Mouse (Mus musculus): Measurements from ENCODE around the gene Nars2. TPM values are rescaled to one million over a fixed set of nuclear protein-coding genes. Genes with fewer than 3 reads are reported as not detected.
A peak's percentile ranks its signal among the peaks of the same experiment; 100 is the strongest.

Gene Nars2
- polyA plus RNA-seq, 1 experiment from 2014 or later: 21.0 TPM

DNA sequence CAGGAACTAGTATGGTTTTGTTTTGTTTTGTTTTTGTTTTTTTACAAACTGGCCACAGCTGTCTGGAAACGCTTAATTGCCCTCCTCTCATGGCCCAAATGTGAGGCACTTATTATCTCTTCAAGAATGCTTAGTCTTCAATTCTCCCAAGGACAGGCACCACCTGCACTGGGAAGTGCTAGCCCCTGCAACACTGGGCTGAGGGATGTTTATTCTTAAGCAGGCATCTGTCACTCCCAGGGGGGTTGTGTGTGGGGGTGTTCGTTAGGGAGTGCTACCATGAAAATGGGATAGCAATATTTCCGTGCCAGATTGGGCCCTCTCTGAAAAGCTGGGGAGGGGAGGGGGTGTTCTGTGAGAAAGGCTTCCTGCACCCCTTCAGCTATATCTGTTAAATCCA, 15.9 kb downstream of the Nars2 start:
- Histone ChIP-seq H3K27me3 (ENCODE audit: insufficient read depth, low read length) (no peaks in the 10 kb centered on the region), H3K4me2 (ENCODE audit: low read length) (no peak overlapping the region), H3K27ac (no peak overlapping the region), H3K4me1 (replicated peaks; ENCODE audit: insufficient read depth, low read length) (no peaks in the 10 kb centered on the region), H3K9me3 (replicated peaks; ENCODE audit: low read length) (no peaks in the 10 kb centered on the region), H3K4me3 (replicated peaks; ENCODE audit: low read depth, low read length) (no peak overlapping the region), H3K36me3 (ENCODE audit: insufficient read depth, low read length) (no peaks in the 10 kb centered on the region), H3K9ac (ENCODE audit: low read depth, low read length) (no peak overlapping the region)
- TF ChIP-seq CTCF (IDR thresholded peaks at IDR 0.05; ENCODE audit: low read depth): no peak
- no peak; the same call in 1 of the 2 replicates for ATAC-seq (replicated peaks; ENCODE audit: low FRiP score, low read depth)
- no peak for DNase-seq (ENCODE audit: low spot score)
- WGBS: 30% methylated on average over 3 of the region's 3 CpGs

DNA sequence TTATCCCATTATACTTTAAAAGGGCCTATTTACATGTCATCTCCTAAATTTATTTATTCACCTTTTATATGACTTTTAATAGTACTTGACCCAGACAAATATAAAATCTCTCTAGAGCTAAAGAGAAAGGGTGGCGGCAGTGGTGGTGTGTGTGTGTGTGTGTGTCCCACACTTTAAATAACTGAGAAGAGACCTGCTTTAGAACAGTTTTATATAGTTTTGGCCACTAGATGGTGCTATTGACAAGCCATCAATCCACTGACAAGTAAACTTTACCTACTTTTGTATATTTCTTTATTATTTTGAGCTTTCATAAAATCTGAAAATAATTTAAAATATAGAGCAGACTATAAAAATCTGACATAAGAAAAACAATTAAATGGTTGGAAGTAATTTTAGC, 19.1 kb downstream of the Nars2 start:
- 15% methylated on average over 1 of the region's 1 CpGs for WGBS
- H3K9me3 ChIP-seq (replicated peaks; ENCODE audit: low read length): no peaks in the 10 kb centered on the region
- ATAC-seq (replicated peaks; ENCODE audit: low FRiP score, low read depth): no peak

DNA sequence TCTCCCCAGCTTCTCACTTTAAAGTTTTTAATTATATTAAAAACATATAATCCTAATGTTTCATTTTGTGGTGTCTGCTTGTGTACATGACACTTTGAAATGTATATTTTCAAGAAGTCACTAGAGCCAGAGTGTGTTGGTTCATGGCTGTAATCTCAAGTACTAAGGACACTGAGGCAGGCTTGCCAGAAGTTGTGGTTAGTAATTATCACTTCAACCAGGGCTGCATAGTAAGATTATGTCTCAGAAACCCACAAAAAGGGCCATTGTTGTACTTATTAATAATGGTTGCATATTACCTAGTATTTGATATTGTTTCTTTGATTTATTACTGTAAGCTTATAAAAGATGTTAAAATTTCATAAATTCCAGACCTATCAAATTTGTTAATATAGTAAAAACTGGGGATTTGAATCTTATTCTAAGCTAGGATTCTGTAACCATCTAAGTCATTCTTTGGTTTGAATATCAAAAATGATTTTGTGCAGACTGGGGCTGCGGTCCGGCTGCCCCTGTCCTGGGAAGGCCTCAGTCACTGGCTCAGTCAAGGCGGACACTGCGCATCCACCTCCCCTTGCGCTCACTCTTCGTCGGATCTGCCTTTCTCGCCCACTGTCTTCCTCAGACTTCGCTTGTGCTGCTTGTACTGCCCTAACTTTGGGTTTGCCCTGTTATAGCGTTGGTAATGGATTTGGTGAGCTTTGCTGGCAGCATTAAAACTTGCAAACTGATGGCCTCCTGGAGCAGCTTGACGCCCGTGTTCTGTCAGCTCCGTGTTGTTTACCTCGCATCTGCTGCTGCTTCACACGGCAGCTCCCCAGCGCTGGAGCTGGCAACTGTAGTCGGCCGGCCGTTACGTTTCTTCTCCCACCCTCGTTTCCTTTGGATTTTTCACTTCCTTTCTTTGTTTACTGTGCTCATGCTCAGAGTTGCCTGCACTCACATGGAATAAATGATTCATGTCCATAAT, 20.0 kb downstream of the Nars2 start:
- no peak for ATAC-seq (replicated peaks; ENCODE audit: low FRiP score, low read depth)

More for the DNA sequence above, 19.1 kb downstream of the Nars2 start:
- Histone ChIP-seq H3K27ac (no peak overlapping the region), H3K4me1 (replicated peaks; ENCODE audit: insufficient read depth, low read length) (no peaks in the 10 kb centered on the region), H3K27me3 (ENCODE audit: insufficient read depth, low read length) (no peaks in the 10 kb centered on the region), H3K4me2 (ENCODE audit: low read length) (no peak overlapping the region), H3K9ac (ENCODE audit: low read depth, low read length) (no peak overlapping the region), H3K4me3 (replicated peaks; ENCODE audit: low read depth, low read length) (no peak overlapping the region), H3K36me3 (ENCODE audit: insufficient read depth, low read length) (no peaks in the 10 kb centered on the region)
- peak; percentile 86 for TF ChIP-seq CTCF (IDR thresholded peaks at IDR 0.05; ENCODE audit: low read depth)
- DNase-seq (ENCODE audit: low spot score): peak; percentile 85

DNA sequence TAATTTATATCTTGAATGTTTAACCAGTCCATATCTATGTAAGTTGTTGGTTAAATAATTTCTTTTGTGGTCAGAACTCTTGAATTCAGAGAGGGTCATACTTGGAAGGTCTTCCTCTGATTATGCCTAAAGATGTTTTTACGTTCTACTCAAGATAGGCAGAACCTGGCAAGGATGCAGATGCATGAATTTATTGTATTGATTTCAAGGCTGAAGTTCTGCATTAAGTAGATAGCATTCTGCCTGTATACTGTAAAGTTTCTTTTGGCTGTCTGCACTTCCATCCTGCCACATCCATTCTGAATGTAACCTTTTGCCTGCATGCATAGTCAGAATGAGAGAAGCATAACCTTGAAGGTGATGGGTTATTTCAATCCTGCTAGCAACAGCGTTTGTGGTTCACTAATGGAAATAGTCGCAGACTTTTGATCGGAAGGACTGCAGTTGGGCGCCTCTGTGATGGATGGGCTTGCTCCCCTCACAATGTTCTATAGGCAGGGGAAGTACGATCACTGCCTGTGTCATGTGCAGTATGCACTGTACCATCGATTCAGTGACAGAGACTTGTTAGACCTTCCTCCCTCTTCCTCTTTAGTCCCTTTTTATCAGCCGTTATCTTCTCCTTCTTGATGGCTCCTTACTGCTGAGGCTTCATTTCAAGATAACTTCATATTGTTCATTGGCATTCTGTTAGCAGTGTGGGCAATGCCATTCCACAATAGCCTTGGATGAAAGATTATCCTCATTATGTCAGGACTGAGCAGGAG, 21.0 kb downstream of the Nars2 start:
- Histone ChIP-seq H3K4me1 (replicated peaks; ENCODE audit: insufficient read depth, low read length) (no peaks in the 10 kb centered on the region), H3K9me3 (replicated peaks; ENCODE audit: low read length) (no peaks in the 10 kb centered on the region), H3K4me2 (ENCODE audit: low read length) (no peak overlapping the region), H3K27me3 (ENCODE audit: insufficient read depth, low read length) (no peaks in the 10 kb centered on the region), H3K36me3 (ENCODE audit: insufficient read depth, low read length) (no peaks in the 10 kb centered on the region), H3K27ac (no peak overlapping the region), H3K9ac (ENCODE audit: low read depth, low read length) (no peak overlapping the region), H3K4me3 (replicated peaks; ENCODE audit: low read depth, low read length) (no peak overlapping the region)
- DNase-seq (ENCODE audit: low spot score): no peak
- no peak for TF ChIP-seq CTCF (IDR thresholded peaks at IDR 0.05; ENCODE audit: low read depth)
- WGBS: 65% methylated on average over 8 of the region's 8 CpGs
- no peak for ATAC-seq (replicated peaks; ENCODE audit: low FRiP score, low read depth)

More for the DNA sequence above, 20.0 kb downstream of the Nars2 start:
- H3K27me3 ChIP-seq (ENCODE audit: insufficient read depth, low read length): no peaks in the 10 kb centered on the region
- no peak overlapping the region for H3K27ac ChIP-seq
- peak; percentile 39 for DNase-seq (ENCODE audit: low spot score)
- H3K9ac ChIP-seq (ENCODE audit: low read depth, low read length): no peak overlapping the region
- 51% methylated on average over 21 of the region's 21 CpGs for WGBS
- TF ChIP-seq CTCF (IDR thresholded peaks at IDR 0.05; ENCODE audit: low read depth): no peak
- H3K36me3 ChIP-seq (ENCODE audit: insufficient read depth, low read length): no peaks in the 10 kb centered on the region
- H3K9me3 ChIP-seq (replicated peaks; ENCODE audit: low read length): no peaks in the 10 kb centered on the region
- H3K4me3 ChIP-seq (replicated peaks; ENCODE audit: low read depth, low read length): no peak overlapping the region
- H3K4me2 ChIP-seq (ENCODE audit: low read length): peak overlapping the region; percentile 14; the same call in 1 of the 2 replicates
- H3K4me1 ChIP-seq (replicated peaks; ENCODE audit: insufficient read depth, low read length): no peaks in the 10 kb centered on the region

DNA sequence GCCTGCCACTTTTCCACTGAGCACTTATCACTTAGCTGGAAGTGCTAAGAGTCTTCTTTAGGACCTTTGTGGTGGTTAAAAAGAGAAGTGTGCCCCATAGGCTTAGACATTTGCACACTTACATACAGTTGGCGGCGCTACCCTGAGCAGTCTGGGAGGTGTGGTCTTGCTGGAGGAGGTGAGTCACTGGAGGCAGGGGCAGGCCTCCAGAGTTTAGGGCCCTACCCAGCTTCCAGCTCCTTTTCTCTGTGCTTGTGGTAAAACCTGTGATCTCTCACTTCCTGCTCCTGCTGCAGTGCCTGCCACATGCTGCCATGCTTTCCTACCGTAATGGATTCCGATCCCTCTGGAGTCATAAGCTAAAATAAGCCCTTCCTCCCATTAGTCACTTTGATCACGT, 24.6 kb downstream of the Nars2 start:
- no peak overlapping the region for H3K4me2 ChIP-seq (ENCODE audit: low read length)
- no peaks in the 10 kb centered on the region for H3K27me3 ChIP-seq (ENCODE audit: insufficient read depth, low read length)
- 82% methylated on average over 5 of the region's 5 CpGs for WGBS
- no peaks in the 10 kb centered on the region for H3K36me3 ChIP-seq (ENCODE audit: insufficient read depth, low read length)
- no peaks in the 10 kb centered on the region for H3K4me1 ChIP-seq (replicated peaks; ENCODE audit: insufficient read depth, low read length)
- no peaks in the 10 kb centered on the region for H3K9me3 ChIP-seq (replicated peaks; ENCODE audit: low read length)
- no peak for TF ChIP-seq CTCF (IDR thresholded peaks at IDR 0.05; ENCODE audit: low read depth)
- H3K4me3 ChIP-seq (replicated peaks; ENCODE audit: low read depth, low read length): no peak overlapping the region
- ATAC-seq (replicated peaks; ENCODE audit: low FRiP score, low read depth): no peak
- no peak overlapping the region for H3K9ac ChIP-seq (ENCODE audit: low read depth, low read length)
- DNase-seq (ENCODE audit: low spot score): no peak
- no peak overlapping the region for H3K27ac ChIP-seq

DNA sequence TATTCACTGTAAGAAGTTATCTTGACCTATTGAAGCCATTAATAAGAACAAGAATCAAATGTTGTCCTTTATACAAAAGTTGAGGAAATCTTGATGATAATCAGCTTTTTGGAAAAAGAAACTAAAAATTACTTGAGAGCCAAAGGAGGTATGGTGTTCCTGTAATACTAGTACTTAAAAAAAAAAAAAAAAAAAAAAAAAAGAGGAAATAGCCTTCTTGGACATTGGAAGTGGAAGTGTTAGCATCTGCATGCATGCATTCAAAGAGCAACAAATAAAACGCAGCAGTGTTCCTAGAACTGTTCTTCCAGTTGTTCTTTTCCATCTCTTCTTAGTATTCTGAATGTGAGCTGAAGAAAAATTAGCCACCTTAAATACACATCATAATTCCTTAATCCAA, 25.9 kb downstream of the Nars2 start:
- no peak for TF ChIP-seq CTCF (IDR thresholded peaks at IDR 0.05; ENCODE audit: low read depth)
- Histone ChIP-seq H3K9me3 (replicated peaks; ENCODE audit: low read length) (no peaks in the 10 kb centered on the region), H3K27ac (no peak overlapping the region), H3K36me3 (ENCODE audit: insufficient read depth, low read length) (no peaks in the 10 kb centered on the region), H3K4me3 (replicated peaks; ENCODE audit: low read depth, low read length) (no peak overlapping the region), H3K9ac (ENCODE audit: low read depth, low read length) (no peak overlapping the region), H3K4me2 (ENCODE audit: low read length) (no peak overlapping the region), H3K27me3 (ENCODE audit: insufficient read depth, low read length) (no peaks in the 10 kb centered on the region), H3K4me1 (replicated peaks; ENCODE audit: insufficient read depth, low read length) (no peaks in the 10 kb centered on the region)
- WGBS: 71% methylated on average over 1 of the region's 1 CpGs
- ATAC-seq (replicated peaks; ENCODE audit: low FRiP score, low read depth) (no peak), DNase-seq (ENCODE audit: low spot score) (no peak)
